Mouse (Mus musculus) thymus, adult 2 months (tissue): Measurements from ENCODE around the gene Slc8a3.

ENCODE experiments used
- CTCF ChIP-seq: fragments of 200-500 bp; IDR thresholded peaks from 2 replicates; pipeline ENCODE4 v1.5.1; 2012; ENCODE audit warnings: mild to moderate bottlenecking, control low read depth, low read length, moderate library complexity, borderline replicate concordance; ENCODE audit not compliant: control insufficient read depth, poor library complexity, insufficient read depth; ENCODE audit errors: extremely low read depth
- POLR2A ChIP-seq: fragments of 200-500 bp; IDR thresholded peaks from 2 replicates; pipeline ENCODE4 v1.6.1; 2012; ENCODE audit warnings: mild to moderate bottlenecking, low read length, control low read depth, moderate library complexity; ENCODE audit not compliant: control insufficient read depth, poor library complexity, insufficient read depth; ENCODE audit errors: extremely low read depth

GRCm38 (mm10) chr12:81159947-81160346 lies 173.0 kb downstream of the Slc8a3 start:
- TF ChIP-seq CTCF (no peak), POLR2A (no peak)
